Mouse (Mus musculus) stomach, embryonic 15.5 days (tissue): ENCODE results near the gene Trp53i13. TPM values are rescaled to one million over a fixed set of nuclear protein-coding genes. Genes with fewer than 3 reads are reported as not detected.

Source experiments
- ATAC-seq: fragments of 200-750 bp; cut with Nextera tagmentation; 2 replicates; pipeline ENCODE4 v1.8.0; 2017; ENCODE audit warnings: low read depth, moderate number of reproducible peaks, moderate TSS enrichment; ENCODE audit not compliant: insufficient read depth, low FRiP score
- H3K27ac ChIP-seq: fragments of 300-500 bp; sonication (generic); 2 replicates; pipeline ENCODE4 v1.5.1; 2015; ENCODE audit warnings: mild to moderate bottlenecking, inconsistent platforms
- H3K27me3 ChIP-seq: fragments of 300-500 bp; sonication (generic); replicated peaks from 2 replicates; pipeline ENCODE4 v1.6.1; 2015; ENCODE audit warnings: inconsistent platforms
- H3K36me3 ChIP-seq: fragments of 300-500 bp; sonication (generic); 2 replicates; pipeline ENCODE4 v1.6.1; 2015; ENCODE audit warnings: inconsistent platforms
- H3K4me1 ChIP-seq: fragments of 300-500 bp; sonication (generic); 2 replicates; pipeline ENCODE4 v1.6.1; 2015; ENCODE audit warnings: inconsistent platforms
- H3K4me2 ChIP-seq: fragments of 300-500 bp; sonication (generic); 2 replicates; pipeline ENCODE4 v1.6.1; 2015; ENCODE audit warnings: mild to moderate bottlenecking, inconsistent platforms
- H3K4me3 ChIP-seq: fragments of 300-500 bp; sonication (generic); replicated peaks from 2 replicates; pipeline ENCODE4 v1.5.1; 2015; ENCODE audit warnings: inconsistent platforms
- H3K9ac ChIP-seq: fragments of 300-500 bp; sonication (generic); 2 replicates; pipeline ENCODE4 v1.6.1; 2015; ENCODE audit warnings: inconsistent platforms
- H3K9me3 ChIP-seq: fragments of 300-500 bp; sonication (generic); 2 replicates; pipeline ENCODE4 v1.6.1; 2016; ENCODE audit warnings: inconsistent platforms
- WGBS: fragments of 180-500 bp; shearing (Covaris S2); methylation state at CpG from one replicate; pipeline ENCODE4 v1.1.7; 2015; 5-methylcytosine and 5-hydroxymethylcytosine counted together
- polyA plus RNA-seq: library from polyadenylated mRNA; unstranded; fragments of >200 nt; fragmentation: Nextera tagmentation; extraction: Ambion mirVana; gene quantifications from 2 replicates; pipeline ENCODE4 v1.2.1, GENCODE M21; 2015

Trp53i13 gene
- polyA plus RNA-seq, 1 experiment from 2014 or later, result 35.8 TPM

DNA sequence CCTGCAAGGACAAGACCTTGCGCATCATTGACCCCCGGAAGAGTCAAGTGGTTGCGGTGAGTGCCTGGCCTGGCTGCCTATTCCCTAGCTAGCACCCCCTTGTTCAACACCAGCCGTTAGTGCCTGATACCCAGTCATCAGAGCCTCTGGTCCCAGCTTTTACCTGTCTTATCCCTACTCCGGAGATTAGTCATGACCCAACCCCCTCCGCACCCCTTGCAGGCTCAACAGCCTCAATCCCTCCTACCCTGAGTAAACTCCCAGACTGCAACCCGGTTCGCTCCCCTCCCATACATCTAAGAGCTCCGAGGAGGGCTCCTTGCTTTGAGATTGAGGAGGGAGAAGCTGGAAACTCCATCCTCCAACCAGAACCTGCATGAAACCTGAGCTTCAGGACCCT, 49.2 kb downstream of the Trp53i13 start:
- Histone ChIP-seq H3K27ac (no peak overlapping the region), H3K9me3 (no peaks in the 10 kb centered on the region), H3K9ac (no peak overlapping the region), H3K36me3 (0 out of 2 replicates have a peak, but pooled peaks cover 1% of the 10 kb centered on the region), H3K4me3 (no peak overlapping the region), H3K27me3 (peaks cover 55% of the 10 kb centered on the region), H3K4me2 (peak overlapping the region; percentile 40; the same call in 1 of the 2 replicates), H3K4me1 (peaks cover 18% of the 10 kb centered on the region)
- ATAC-seq, result no peak
- WGBS, result 30% methylated on average over 9 of the region's 9 CpGs

DNA sequence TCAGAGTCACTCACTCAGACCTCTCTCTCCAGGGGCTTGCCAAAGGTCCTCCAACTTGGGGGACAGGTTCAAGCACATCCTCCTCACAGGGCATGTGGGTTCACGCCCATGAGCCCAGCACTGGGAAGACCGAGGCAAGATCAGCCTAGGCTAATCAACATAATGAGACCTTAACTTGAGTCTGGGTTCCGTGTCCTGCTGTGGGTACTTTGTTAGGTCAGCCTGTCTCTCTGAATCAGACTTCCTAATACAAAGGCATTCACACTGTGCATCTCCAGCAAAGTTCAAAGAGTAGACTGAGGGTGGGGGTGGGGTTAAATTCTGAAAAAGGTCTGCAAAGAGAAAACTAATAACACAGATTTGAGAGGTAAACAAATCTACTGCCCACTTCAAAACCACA, 50.7 kb downstream of the Trp53i13 start:
- no peak overlapping the region for H3K27ac ChIP-seq
- H3K4me3 ChIP-seq, result no peak overlapping the region
- peaks cover 18% of the 10 kb centered on the region for H3K4me1 ChIP-seq
- no peak overlapping the region for H3K4me2 ChIP-seq
- peaks cover 64% of the 10 kb centered on the region for H3K27me3 ChIP-seq
- ATAC-seq, result no peak
- WGBS, result 75% methylated on average over 3 of the region's 3 CpGs
- H3K9ac ChIP-seq, result no peak overlapping the region
- H3K9me3 ChIP-seq, result no peaks in the 10 kb centered on the region
- H3K36me3 ChIP-seq, result no peaks in the 10 kb centered on the region

DNA sequence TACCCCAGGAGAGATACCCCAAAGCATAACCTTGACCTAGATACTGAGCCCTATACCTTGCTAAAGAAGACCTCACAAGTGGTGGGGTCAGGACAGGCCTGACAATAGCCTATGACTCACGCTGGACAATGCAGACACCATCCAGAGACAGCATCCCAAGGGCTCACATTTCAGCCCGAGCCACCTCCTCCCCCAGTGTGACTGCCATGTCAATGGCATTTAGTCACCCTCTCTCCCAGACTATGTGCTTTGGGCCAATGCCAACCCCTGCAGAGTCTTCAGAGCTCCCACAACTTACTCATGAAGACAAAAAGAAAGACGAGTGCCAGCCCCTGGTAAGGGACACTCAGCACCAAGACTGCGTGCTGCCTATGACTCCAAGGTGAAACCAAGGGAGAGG, 51.1 kb downstream of the Trp53i13 start:
- 59% methylated on average over 4 of the region's 4 CpGs for WGBS
- Histone ChIP-seq H3K27me3 (peaks cover 63% of the 10 kb centered on the region), H3K27ac (no peak overlapping the region), H3K4me2 (no peak overlapping the region), H3K4me1 (peaks cover 18% of the 10 kb centered on the region), H3K4me3 (no peak overlapping the region), H3K9ac (no peak overlapping the region), H3K36me3 (no peaks in the 10 kb centered on the region), H3K9me3 (no peaks in the 10 kb centered on the region)
- ATAC-seq, result no peak

DNA sequence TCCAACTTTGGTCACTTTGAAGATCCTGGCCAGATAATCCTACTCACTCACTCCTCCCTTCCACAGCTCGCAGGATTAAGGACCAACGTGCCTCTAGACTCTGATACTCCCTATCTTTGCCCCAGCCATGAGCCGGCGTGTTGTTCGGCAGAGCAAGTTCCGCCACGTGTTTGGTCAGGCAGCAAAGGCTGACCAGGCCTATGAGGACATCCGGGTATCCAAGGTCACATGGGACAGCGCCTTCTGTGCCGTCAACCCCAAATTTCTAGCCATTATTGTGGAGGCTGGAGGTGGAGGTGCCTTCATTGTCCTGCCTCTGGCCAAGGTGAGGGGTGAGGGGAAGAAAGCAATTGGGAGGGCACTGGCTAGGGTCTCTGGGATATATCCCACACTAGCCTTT, 52.0 kb downstream of the Trp53i13 start:
- H3K4me2 ChIP-seq, result no peak overlapping the region
- peaks cover 57% of the 10 kb centered on the region for H3K27me3 ChIP-seq
- no peaks in the 10 kb centered on the region for H3K36me3 ChIP-seq
- H3K4me1 ChIP-seq, result peaks cover 18% of the 10 kb centered on the region
- 63% methylated on average over 10 of the region's 10 CpGs for WGBS
- ATAC-seq, result no peak
- no peaks in the 10 kb centered on the region for H3K9me3 ChIP-seq
- H3K4me3 ChIP-seq, result no peak overlapping the region
- no peak overlapping the region for H3K27ac ChIP-seq
- no peak overlapping the region for H3K9ac ChIP-seq

DNA sequence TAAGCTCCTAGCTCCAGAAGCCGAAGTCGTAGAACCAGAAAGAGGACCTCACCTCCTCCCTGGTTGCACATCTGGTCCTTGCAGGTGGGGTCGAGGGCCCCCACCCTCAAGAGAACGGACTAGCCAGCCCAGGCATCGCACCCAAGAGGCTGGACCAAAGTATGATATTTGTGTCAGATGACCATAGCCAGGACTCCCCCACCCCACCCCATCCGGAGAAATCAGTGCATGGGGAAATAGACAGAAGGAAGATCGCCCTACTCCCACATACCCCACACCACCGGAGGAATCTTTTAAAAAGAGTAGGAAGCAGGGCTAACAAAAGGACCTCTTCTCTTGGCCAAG, 52.7 kb downstream of the Trp53i13 start:
- Histone ChIP-seq H3K36me3 (no peaks in the 10 kb centered on the region), H3K9me3 (no peaks in the 10 kb centered on the region), H3K4me2 (peak overlapping the region; percentile 98), H3K27ac (no peak overlapping the region), H3K27me3 (peaks cover 54% of the 10 kb centered on the region), H3K4me3 (peak overlapping the region; percentile 52), H3K4me1 (peaks cover 18% of the 10 kb centered on the region), H3K9ac (no peak overlapping the region)
- ATAC-seq, result no peak
- WGBS, result 37% methylated on average over 8 of the region's 8 CpGs

DNA sequence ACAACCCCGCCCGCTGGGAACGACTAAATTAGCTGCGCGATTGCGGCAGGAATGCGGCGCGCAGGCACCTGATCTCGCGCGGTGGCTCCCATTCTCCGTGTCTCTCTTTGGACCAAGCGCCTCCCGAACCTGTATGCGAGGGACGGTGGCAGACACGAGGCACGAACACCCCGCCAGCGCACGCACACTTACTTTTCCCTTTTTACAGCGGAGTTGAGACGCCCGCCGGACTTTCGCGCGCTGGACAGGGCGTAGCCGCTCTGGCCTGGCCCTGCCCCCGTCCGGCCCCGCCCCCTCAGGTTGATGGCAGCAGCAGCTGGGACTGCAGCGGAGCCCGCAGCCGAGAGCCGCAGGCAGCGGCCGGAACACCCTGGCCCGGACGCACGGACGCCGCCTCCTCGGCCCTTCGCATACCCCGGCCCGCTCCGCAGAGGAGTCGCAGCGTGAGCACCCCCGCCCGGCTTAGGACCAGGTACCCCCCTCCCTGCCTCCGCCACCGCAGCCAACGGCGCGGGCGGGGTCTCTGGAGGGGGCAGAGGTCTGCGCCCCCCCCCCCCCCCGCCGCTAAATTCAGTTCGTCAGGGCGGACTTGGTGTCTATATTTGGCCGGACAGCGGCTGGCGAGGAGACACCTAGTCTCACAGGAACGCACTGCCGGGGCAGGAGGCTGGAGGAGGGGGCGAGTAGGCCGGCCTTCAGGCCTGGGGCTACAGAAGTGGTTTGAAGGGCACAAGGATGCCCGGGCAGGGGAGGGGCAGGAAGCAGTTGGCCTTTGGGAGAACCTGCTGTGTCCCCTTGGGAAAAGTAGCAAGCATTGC, 53.3 kb downstream of the Trp53i13 start, which contains the start of gene Coro6:
TSS of gene Coro6 (plus strand) at position 129 of the 818 bp plus-strand sequence.
- peaks cover 18% of the 10 kb centered on the region for H3K4me1 ChIP-seq
- H3K4me3 ChIP-seq, result peak within 1 kb of the TSS; percentile 52
- H3K4me2 ChIP-seq, result peak within 1 kb of the TSS; percentile 98
- H3K27ac ChIP-seq, result no peak within 1 kb of the TSS
- H3K9me3 ChIP-seq, result no peaks in the 10 kb centered on the region
- H3K27me3 ChIP-seq, result peaks cover 48% of the 10 kb centered on the region
- H3K9ac ChIP-seq, result no peak within 1 kb of the TSS; the same call in 1 of the 2 replicates
- under 1% methylated on average over 55 of the region's 73 CpGs for WGBS
- no peaks in the 10 kb centered on the region for H3K36me3 ChIP-seq
- ATAC-seq, result peak; percentile 75

DNA sequence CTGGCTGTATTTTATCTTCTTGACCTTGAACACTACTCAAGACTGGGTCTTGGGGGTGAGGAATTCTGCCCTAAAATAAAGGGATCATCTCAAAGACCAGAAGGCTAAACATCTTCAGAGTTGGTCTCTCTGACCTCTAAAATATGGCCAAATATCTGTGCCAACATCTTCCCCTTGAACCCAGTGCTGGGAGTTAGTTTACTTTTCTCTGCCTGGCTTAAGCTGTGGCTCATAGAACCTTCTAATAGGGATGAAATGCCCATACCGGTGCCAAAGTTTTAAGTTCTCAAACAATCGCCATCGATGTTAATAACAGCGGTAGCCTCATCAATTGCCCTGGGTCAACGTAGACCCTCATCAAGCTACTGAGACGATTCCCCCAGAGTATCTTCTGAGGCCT, 53.9 kb downstream of the Trp53i13 start:
- no peaks in the 10 kb centered on the region for H3K36me3 ChIP-seq
- H3K9ac ChIP-seq, result no peak overlapping the region
- no peak overlapping the region for H3K27ac ChIP-seq
- H3K4me2 ChIP-seq, result peak overlapping the region; percentile 98
- peaks cover 13% of the 10 kb centered on the region for H3K4me1 ChIP-seq
- H3K4me3 ChIP-seq, result peak overlapping the region; percentile 52
- no peaks in the 10 kb centered on the region for H3K9me3 ChIP-seq
- ATAC-seq, result no peak
- WGBS, result 2% methylated on average over 6 of the region's 6 CpGs
- H3K27me3 ChIP-seq, result peaks cover 43% of the 10 kb centered on the region

Other genes starting within 250 kb of the Trp53i13 start
- 0.17 and 0.18 TPM in 2 replicates for gene Coro6, start 53.6 kb downstream of the Trp53i13 start, polyA plus RNA-seq
- 5.9 and 6.2 TPM in 2 replicates for gene Ankrd13b, start 26.3 kb downstream of the Trp53i13 start, polyA plus RNA-seq
- 9.7 and 10.9 TPM in 2 replicates for gene Git1, start 22.4 kb downstream of the Trp53i13 start, polyA plus RNA-seq
- gene Abhd15, start 859 bp downstream of the Trp53i13 start, polyA plus RNA-seq, result 4.0 and 5.2 TPM in 2 replicates
- 0.13 and 0.15 TPM in 2 replicates for gene Gm10392, start 3.2 kb upstream of the Trp53i13 start, polyA plus RNA-seq
- gene Taok1, start 91.8 kb upstream of the Trp53i13 start, polyA plus RNA-seq, result 12.4 and 13.4 TPM in 2 replicates
- 4.9 and 5.0 TPM in 2 replicates for gene Nufip2, start 170.2 kb upstream of the Trp53i13 start, polyA plus RNA-seq
- 0.13 TPM in 1 of 2 replicates, not detected in the other for gene Cryba1, start 209.3 kb upstream of the Trp53i13 start, polyA plus RNA-seq
- 29.7 and 29.9 TPM in 2 replicates for gene Myo18a, start 247.3 kb upstream of the Trp53i13 start, polyA plus RNA-seq